Mouse (Mus musculus): ENCODE data around the gene Vmn1r40. TPM values are rescaled to one million over a fixed set of nuclear protein-coding genes. Genes with fewer than 3 reads are reported as not detected.

Vmn1r40 gene
- polyA plus RNA-seq, 1 experiment = not detected

- Histone ChIP-seq H3K4me3 (ENCODE audit: insufficient read depth, low read depth, low read length) (no peak overlapping the region), H3K4me1 (ENCODE audit: control insufficient read depth, insufficient read depth, low read length) (no peaks in the 10 kb centered on the region), H3K27ac (ENCODE audit: insufficient read depth, low read depth, low read length) (no peak overlapping the region)
- 70% methylated on average over 2 of the region's 2 CpGs for WGBS
- TF ChIP-seq POLR2A (IDR thresholded peaks at IDR 0.05; ENCODE audit: insufficient read depth, low read depth, low read length) (no peak), CTCF (IDR thresholded peaks at IDR 0.05; ENCODE audit: insufficient read depth, low read depth, low read length) (no peak)
Observed at GRCm38 (mm10) chr6:89706624-89707023, 716 bp upstream of the Vmn1r40 start.

- H3K27ac ChIP-seq (ENCODE audit: insufficient read depth, low read depth, low read length) = no peak overlapping the region
- H3K4me1 ChIP-seq (ENCODE audit: control insufficient read depth, insufficient read depth, low read length) = no peaks in the 10 kb centered on the region
- H3K4me3 ChIP-seq (ENCODE audit: insufficient read depth, low read depth, low read length) = no peak overlapping the region
- TF ChIP-seq POLR2A (IDR thresholded peaks at IDR 0.05; ENCODE audit: insufficient read depth, low read depth, low read length) (no peak), CTCF (IDR thresholded peaks at IDR 0.05; ENCODE audit: insufficient read depth, low read depth, low read length) (no peak)
Observed at GRCm38 (mm10) chr6:89718051-89718450, 10.7 kb downstream of the Vmn1r40 start.

GRCm38 (mm10) chr6:89740466-89740865 is 33.1 kb downstream of the Vmn1r40 start, which contains the start of gene Vmn1r41:
TSS of gene Vmn1r41 (plus strand) at chr6:89740766.
- Histone ChIP-seq H3K4me3 (ENCODE audit: insufficient read depth, low read depth, low read length) (no peak within 1 kb of the TSS), H3K4me1 (ENCODE audit: control insufficient read depth, insufficient read depth, low read length) (no peaks in the 10 kb centered on the region), H3K27ac (ENCODE audit: insufficient read depth, low read depth, low read length) (no peak within 1 kb of the TSS)
- TF ChIP-seq CTCF (IDR thresholded peaks at IDR 0.05; ENCODE audit: insufficient read depth, low read depth, low read length) (no peak), POLR2A (IDR thresholded peaks at IDR 0.05; ENCODE audit: insufficient read depth, low read depth, low read length) (no peak)

- Histone ChIP-seq H3K27ac (ENCODE audit: insufficient read depth, low read depth, low read length) (no peak overlapping the region), H3K4me1 (ENCODE audit: control insufficient read depth, insufficient read depth, low read length) (no peaks in the 10 kb centered on the region), H3K4me3 (ENCODE audit: insufficient read depth, low read depth, low read length) (no peak overlapping the region)
- TF ChIP-seq POLR2A (IDR thresholded peaks at IDR 0.05; ENCODE audit: insufficient read depth, low read depth, low read length) (no peak), CTCF (IDR thresholded peaks at IDR 0.05; ENCODE audit: insufficient read depth, low read depth, low read length) (no peak)
Observed at GRCm38 (mm10) chr6:89742811-89743210, 35.5 kb downstream of the Vmn1r40 start.

Other genes with a start within 250 kb of the Vmn1r40 start
- gene Chchd6, start 111.9 kb upstream of the Vmn1r40 start, polyA plus RNA-seq (2012; ENCODE audit: insufficient read depth, insufficient read length, low replicate concordance, missing spikeins) = not detected in 2 replicates
- not detected in 2 replicates for gene Txnrd3, start 63.6 kb upstream of the Vmn1r40 start, polyA plus RNA-seq (2012; ENCODE audit: insufficient read depth, insufficient read length, low replicate concordance, missing spikeins)
- not detected in 2 replicates for gene Vmn1r41, start 33.2 kb downstream of the Vmn1r40 start, polyA plus RNA-seq (2012; ENCODE audit: insufficient read depth, insufficient read length, low replicate concordance, missing spikeins)
- gene Vmn1r42, start 168.9 kb downstream of the Vmn1r40 start, polyA plus RNA-seq (2012; ENCODE audit: insufficient read depth, insufficient read length, low replicate concordance, missing spikeins) = not detected in 2 replicates
- gene Vmn1r43, start 168.9 kb downstream of the Vmn1r40 start, polyA plus RNA-seq (2012; ENCODE audit: insufficient read depth, insufficient read length, low replicate concordance, missing spikeins) = not detected in 2 replicates
- gene Vmn1r44, start 176.1 kb downstream of the Vmn1r40 start, polyA plus RNA-seq (2012; ENCODE audit: insufficient read depth, insufficient read length, low replicate concordance, missing spikeins) = not detected in 2 replicates
- not detected in 2 replicates for gene Vmn1r45, start 233.1 kb downstream of the Vmn1r40 start, polyA plus RNA-seq (2012; ENCODE audit: insufficient read depth, insufficient read length, low replicate concordance, missing spikeins)

All from olfactory bulb, adult 2 months (tissue).